Mouse (Mus musculus) spleen, postnatal 36 days (tissue): Measurements from ENCODE around the gene Whrn.

Source experiments
- DNase-seq, 2 experiments: peaks; one replicate each; pipeline ENCODE4 v3.0.0; 2022; ENCODE audit warnings: low spot score in 2 of 2, mixed read lengths in 1 of 2

Gene Whrn

GRCm38 (mm10) chr4:63495915-63496278, at the start of gene Whrn:
TSS of gene Whrn (minus strand) at chr4:63495991.
- DNase-seq = peak; percentile 72 to 74

- DNase-seq = no peak
Observed at GRCm38 (mm10) chr4:63545231-63545958, 49.6 kb upstream of the Whrn start.

- DNase-seq = peak; percentile 93 to 96
Observed at GRCm38 (mm10) chr4:63544494-63545230, 48.9 kb upstream of the Whrn start, which contains the start of gene Atp6v1g1. TSS of gene Atp6v1g1 (plus strand) at chr4:63544772.

GRCm38 (mm10) chr4:63543746-63544493, 48.1 kb upstream of the Whrn start:
- peak in 1 of 2 experiments; percentile 28 for DNase-seq

- no peak for DNase-seq
Observed at GRCm38 (mm10) chr4:63542209-63542608, 46.4 kb upstream of the Whrn start.

- no peak for DNase-seq
Observed at GRCm38 (mm10) chr4:63537602-63538001, 41.8 kb upstream of the Whrn start.

- no peak for DNase-seq
Observed at GRCm38 (mm10) chr4:63530409-63530808, 34.6 kb upstream of the Whrn start.

GRCm38 (mm10) chr4:63528946-63529345, 33.2 kb upstream of the Whrn start:
- no peak for DNase-seq

GRCm38 (mm10) chr4:63525514-63525913, 29.7 kb upstream of the Whrn start:
- DNase-seq = no peak

GRCm38 (mm10) chr4:63521813-63522419, 26.1 kb upstream of the Whrn start:
- DNase-seq = no peak

GRCm38 (mm10) chr4:63515021-63515420, 19.2 kb upstream of the Whrn start:
- no peak for DNase-seq

- DNase-seq = no peak
Observed at GRCm38 (mm10) chr4:63514454-63514984, 18.7 kb upstream of the Whrn start.

- no peak for DNase-seq
Observed at GRCm38 (mm10) chr4:63512921-63513320, 17.1 kb upstream of the Whrn start.

GRCm38 (mm10) chr4:63508232-63508631, 12.4 kb upstream of the Whrn start:
- peak; percentile 72 to 78 for DNase-seq

GRCm38 (mm10) chr4:63507478-63507877, 11.7 kb upstream of the Whrn start:
- no peak for DNase-seq

- DNase-seq = no peak
Observed at GRCm38 (mm10) chr4:63503949-63504348, 8.2 kb upstream of the Whrn start.

GRCm38 (mm10) chr4:63501050-63501449, 5.3 kb upstream of the Whrn start:
- DNase-seq = no peak

GRCm38 (mm10) chr4:63498346-63498745, 2.6 kb upstream of the Whrn start:
- DNase-seq = no peak

- no peak for DNase-seq
Observed at GRCm38 (mm10) chr4:63496312-63496711, 521 bp upstream of the Whrn start.

- peak; percentile 20 to 38 for DNase-seq
Observed at GRCm38 (mm10) chr4:63494967-63495914, 550 bp downstream of the Whrn start.
